Mouse (Mus musculus) CH12F3 (cell line): Measurements from ENCODE around the gene Mprip.

Experiments
- in situ Hi-C: fragments of 300-500 bp; cut with MboI; formaldehyde crosslinking; loops from 2 replicates; pipeline ENCODE4 v1.14.3; 2020; ENCODE audit warnings: low sequenced_read_pairs

Gene Mprip

DNA sequence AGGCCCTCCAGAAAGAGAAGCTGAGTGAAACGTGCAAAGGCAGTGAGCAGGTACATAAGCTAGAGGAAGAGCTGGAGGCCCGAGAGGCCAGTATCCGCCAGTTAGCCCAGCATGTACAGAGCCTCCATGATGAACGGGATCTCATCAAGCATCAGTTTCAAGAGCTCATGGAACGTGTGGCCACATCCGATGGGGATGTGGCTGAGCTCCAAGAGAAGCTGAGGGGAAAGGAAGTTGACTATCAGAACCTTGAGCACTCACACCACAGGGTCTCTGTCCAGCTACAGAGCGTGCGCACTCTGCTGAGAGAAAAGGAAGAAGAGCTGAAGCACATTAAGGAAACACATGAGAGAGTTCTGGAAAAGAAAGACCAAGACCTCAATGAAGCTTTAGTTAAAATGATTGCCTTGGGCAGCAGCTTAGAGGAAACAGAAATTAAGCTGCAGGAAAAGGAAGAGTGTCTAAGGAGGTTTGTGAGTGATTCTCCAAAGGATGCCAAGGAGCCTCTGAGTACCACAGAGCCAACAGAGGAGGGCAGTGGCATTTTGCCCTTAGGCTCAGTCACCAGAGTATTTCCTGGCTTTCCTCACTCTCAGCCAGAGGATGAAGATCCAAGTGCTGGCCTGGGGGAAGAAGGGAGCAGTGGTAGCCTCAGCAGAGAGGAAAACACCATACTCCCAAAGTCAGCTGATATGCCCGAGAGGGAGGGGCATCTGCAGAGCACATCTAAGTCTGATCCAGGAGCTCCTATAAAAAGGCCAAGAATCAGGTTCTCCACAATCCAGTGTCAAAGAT, 97.3 kb downstream of the Mprip start:
- in situ Hi-C loops, result no loop called here

DNA sequence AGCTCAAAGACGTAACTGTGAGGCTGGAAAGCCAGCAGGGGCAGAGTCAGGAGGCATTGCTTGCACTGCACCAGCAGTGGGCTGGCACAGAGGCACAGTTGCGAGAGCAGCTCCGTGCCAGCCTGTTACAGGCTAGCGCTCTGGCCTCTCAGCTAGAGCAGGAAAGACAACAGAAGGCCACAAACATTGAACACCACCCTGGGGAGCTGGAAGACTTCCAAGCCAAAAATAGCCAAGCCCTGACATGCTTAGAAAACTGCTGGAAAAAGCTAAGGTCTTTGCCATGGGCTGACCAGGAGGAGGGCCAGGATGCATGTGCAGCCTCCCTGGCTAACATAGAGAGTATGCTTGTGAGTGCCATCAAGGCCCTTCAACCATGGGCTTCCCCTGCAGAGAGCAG, 98.1 kb downstream of the Mprip start:
- in situ Hi-C loops, result no loop called here

DNA sequence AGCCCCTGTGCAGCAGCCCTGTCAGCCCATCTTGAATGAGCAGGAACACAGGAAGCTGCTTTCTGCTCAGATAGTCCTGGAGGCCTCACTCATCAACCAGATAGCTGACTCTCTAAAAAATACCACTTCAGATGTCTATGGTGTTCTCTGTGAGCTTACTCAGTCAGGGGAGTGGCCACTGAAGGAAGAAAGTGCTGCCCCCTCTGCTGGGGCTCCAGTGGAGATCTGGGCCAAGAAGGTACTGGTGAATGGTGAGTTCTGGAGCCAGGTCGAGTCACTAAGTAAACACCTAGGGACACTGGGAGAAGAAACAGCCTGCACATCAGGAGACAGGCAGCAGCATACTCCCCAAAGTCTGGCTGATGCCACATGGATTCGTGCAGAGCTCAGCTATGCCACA, 98.5 kb downstream of the Mprip start:
- in situ Hi-C loops, result no loop called here

DNA sequence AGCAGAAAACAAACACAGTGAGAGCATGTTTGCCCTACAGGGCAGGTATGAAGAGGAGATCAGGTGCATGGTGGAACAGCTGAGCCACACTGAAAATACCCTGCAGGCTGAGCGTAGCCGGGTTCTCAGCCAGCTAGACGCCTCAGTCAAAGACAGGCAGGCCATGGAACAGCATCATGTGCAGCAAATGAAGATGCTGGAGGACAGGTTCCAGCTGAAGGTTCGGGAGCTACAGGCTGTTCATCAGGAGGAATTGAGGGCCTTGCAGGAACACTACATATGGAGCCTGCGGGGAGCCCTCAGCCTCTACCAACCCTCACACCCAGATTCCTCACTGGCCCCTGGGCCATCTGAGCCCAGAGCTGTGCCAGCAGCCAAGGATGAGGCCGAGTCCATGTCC, 99.7 kb downstream of the Mprip start:
- in situ Hi-C loops, result no loop called here

DNA sequence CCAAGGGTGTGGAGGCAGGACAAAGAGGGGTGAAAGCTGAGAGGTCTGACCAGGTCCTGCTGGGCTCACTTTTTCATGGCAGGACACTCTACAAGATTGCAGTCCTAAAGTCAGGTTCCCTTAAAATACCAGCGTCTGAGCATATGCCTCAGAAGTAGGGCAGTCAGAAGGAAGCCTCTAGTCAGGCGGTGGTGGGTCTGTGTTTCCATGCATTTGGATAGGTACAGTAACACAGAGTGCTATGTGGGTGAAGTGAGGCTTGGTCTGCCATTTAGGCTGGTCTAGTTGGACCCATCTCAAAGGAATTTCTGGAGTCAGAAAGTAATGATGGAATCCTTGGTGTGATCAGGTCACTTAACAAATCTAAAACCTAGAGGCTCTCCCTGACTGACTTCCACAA, 108.2 kb downstream of the Mprip start:
- in situ Hi-C loops, result no loop called here

DNA sequence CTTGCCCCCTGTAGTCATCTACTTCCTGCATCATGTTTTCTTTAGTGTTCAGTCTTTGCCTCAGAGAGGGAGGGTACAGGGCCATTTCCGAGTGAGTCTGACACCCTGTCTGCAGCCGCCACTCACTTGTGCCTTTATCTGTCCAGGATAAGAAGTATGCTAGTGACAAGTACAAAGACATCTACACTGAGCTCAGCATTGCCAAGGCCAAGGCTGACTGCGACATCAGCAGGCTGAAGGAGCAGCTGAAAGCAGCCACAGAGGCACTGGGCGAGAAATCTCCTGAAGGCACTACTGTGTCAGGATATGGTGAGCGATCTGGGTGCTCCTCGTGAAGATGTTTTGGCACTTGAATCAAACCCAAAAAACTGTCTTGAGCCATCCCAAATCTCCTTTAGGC, 108.6 kb downstream of the Mprip start:
- in situ Hi-C loops, result no loop called here

DNA sequence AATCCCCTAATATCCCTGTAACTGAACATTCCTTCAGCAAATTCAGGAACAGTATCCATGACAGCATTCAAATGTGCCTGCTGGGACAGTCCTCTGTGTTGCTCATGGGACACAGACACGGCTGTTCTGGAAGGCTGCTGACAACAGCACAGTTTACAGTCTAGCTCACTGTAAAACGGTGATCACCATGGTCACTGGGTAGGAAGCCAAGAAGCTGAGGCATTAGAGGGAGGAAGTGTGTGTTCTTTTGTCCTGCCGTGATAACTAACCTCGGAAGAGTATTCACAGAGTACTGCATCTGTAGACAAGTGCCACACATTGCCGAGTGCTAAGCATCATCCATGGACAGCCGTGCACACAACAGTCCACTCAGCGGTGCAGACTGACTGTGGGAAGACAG, 109.6 kb downstream of the Mprip start:
- in situ Hi-C loops, result no loop called here

DNA sequence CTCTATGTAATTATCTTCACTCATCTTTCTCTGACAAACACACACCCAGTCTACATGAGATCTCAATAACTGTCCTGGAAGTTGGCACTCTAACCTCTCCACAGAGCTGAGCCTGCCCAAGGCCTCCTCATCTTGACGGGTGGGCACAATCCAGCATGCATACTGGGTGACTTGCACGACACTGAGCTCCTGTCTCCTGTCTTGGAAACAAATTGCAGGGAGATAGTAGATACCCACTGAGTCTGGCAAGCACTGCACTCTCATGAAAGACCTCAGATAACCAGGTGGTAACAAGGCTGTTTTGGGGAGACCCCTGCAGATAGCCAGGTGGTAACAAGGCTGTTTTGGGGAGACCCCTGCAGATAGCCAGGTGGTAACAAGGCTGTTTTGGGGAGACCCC, 111.2 kb downstream of the Mprip start:
- in situ Hi-C loops, result no loop called here

DNA sequence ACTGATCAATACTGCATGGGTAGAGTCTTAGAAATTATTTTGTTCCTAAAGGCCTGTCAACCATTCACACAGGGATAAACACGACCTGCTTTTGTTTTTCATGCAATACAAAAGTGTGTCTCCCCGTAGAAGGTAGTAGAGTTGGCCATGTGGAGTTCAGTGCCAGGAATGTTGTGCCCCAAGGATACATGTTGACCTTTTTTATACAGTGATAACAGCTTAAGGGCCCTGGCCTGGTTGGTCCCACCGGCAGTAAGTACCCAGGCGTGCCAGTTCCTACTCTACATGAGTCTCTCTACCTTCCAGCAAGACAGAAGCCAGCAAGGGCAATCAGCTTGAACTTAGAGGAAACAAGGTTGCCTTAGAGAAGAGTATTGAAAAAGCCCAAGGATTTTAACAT, 111.8 kb downstream of the Mprip start:
- in situ Hi-C loops, result no loop called here

DNA sequence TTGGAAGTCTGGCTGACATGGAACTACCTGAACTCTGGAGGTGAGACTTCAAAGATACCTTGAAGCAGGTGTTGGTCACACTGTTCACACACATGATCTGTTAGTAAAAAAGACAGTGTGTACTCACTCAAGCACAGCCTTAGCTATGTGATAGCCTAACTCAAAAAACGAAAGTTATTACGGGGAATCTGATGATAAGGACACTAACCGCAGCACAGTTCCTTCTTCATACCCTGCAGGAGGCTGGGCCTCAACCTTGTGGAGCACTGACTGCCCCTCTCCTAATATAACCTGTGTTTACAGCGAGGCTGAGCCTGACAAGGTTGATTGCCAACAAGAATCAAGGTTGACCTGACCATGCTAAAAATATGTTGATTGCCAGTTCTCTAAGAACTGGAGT, 113.4 kb downstream of the Mprip start:
- in situ Hi-C loops, result no loop called here

DNA sequence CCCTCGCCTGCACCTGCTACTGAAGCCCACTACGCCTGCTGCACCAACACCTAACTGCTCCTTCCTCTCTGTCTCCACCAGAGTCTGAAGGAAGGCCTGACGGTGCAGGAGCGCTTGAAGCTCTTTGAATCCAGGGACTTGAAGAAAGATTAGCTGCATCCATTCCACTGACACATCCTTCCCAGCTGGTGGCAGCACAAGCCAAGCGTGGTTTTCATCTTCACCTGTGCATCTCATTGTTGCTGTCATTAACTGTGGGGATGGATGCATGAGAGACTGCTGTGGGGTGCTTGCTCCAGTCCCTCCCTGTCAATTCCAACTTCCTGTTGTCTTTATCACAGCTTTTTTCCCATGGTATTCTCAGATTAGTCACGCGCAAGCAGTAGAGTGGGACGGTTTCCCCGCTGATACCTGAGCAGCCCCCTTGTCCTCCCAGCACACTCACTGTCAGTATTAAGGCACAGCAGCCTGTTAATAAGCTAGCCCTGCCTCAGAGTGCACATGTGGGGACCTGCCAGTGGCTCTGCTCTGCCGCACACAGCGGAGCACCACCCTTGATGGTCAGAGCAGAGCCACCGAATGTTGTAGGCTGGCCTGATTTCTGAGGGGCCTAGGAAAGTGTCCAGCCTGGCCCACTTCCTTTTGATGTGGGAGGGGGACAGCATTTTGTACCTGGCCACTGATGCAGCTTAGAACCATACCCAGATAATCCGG, 114.5 kb downstream of the Mprip start:
- in situ Hi-C loops, result no loop called here

DNA sequence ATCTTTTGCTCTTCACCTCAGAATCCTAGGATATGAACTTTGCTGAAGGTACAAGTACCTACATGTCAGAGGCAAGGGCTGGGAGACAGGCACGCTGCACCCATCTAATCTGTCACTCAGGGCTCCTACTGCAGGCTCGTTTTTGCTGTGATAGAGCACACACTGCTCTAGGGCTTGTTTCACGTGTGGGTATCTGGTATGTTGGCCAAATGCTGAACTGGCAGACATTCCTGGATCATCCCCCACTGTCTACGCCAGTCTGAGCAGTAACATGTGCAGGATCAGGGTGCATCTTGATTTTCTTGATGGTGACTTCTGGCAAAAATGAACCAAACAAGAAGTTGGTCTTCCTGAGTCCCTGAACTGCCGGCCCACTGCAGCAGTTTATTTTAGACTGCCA, 116.2 kb downstream of the Mprip start:
- in situ Hi-C loops, result no loop called here

DNA sequence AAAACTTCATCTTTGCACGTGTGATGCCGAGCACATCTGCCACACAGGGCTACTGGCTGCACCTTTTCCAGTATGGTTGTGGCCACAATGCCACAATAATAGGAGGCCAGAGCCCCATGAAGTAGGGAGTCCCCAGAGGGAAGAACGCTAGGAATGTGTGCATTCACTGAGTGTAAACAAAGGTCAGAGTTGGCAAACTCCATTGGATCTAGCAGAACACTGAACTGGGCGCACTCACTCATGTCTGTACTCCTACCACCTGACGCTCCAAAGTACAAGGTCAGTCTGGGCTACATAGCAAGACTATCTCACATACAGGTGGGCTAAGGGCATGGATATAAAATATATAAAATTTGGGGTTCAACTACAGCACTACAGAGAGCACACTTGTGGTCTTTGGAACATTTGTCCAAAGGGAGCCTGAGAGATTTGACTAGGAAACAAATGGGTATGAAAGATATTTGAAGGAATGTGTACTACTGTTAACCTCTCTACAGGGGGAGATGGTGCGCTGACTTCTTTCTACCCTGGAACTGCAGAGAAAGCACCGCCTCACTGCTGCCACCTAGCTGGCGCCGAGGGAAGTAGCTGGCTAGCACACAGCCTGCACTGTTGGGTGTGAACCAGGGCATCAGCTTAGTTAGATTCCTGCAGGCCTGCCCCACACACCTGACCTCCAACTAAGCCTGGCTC, 117.2 kb downstream of the Mprip start:
- in situ Hi-C loops, result no loop called here

DNA sequence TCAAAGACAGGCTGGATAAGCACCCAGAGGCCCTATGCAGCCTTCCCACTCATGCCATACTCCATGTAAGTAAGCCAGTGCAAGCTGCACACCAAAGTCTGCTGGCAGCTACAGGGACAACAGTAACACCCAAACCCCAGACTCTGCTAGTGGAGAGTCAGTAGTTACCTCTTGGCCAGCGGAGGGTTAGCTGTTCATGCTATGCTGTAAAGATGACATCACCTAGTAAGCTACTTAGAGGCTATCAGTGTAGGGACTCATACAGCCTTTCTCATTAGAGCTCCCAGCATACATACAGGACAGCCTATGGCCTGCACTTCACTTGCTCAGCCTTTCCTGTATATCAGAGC, 117.7 kb downstream of the Mprip start:
- in situ Hi-C loops, result no loop called here

DNA sequence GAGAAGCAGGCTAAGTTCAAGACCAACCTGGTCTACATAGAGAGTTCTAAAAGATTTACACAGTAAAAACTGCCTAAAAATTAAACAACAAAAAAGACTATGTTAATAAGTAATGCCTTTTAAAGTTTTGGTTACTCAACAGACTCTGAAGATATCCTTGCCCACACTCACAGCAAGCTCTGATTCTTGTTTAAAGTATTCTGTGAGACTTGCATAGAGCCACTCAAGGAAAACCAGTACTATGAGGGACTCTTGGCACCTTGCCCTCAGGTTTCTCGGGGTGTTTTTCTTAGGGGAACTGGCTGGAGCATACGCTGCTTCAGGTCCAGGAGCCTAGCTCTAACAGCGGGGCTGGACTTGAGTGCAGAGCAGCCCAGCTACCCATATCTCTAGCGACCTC, 118.3 kb downstream of the Mprip start:
- in situ Hi-C loops, result no loop called here

DNA sequence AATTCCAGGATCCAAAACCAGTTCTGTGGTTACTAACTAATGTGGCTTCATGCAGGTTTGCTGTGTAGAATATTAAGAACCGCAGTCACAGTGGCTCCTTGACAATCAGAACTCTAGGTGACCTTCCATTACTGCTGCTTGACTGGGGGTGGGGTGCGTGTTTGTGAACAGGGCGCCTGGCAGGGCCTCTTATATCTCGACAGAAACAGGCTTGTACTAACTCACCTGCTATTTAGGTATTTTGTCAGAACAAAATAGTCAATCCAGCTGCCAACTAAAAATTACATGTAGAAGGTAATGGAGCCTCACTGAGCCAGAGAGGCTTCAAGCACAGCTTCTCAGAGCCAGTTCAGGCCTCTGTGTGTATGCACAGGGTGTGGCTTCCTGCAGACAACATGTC, 119.1 kb downstream of the Mprip start:
- in situ Hi-C loops, result no loop called here

DNA sequence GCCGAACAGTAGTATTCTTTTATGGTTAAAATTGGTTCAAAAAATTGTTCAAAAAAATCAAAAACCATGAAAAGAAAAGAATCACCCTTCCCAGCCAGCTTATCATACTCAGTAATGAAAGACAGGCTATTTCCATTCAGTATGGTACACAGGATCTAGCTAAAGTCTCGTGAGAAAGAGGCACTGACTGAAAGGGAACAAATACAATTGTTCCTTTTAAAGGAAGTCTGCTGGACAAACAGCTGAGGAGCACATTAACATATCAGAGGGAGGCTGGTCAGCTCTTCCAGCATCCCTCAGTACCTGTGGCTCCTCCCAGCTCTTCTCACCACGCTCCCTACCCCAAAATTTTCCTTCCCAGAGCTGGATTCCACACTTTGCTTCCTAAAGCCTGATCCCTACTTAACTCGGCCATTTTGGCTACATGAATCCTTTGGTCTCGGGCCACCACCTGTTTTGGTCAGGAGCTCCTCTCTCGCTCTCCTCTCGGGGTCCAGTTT, 121.0 kb downstream of the Mprip start:
- in situ Hi-C loops, result no loop called here

DNA sequence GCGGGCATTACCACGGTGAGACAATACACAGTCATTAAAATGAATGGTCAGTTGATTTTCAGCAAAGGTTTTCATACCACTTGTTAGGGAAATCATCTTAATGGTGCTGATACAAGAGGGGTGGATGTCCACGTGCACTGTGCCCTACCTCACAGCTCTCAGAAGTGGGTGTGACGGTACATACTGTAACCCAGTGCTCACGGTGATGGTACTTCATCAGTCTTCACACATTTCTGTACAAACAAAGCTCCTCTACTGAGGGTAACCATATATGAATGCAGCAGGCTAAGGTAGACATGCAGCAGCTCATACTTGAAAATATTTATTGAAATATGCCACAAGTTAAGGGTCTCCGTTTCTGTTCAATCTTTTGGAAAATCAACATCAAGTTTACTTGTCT, 122.5 kb downstream of the Mprip start:
- in situ Hi-C loops, result no loop called here

DNA sequence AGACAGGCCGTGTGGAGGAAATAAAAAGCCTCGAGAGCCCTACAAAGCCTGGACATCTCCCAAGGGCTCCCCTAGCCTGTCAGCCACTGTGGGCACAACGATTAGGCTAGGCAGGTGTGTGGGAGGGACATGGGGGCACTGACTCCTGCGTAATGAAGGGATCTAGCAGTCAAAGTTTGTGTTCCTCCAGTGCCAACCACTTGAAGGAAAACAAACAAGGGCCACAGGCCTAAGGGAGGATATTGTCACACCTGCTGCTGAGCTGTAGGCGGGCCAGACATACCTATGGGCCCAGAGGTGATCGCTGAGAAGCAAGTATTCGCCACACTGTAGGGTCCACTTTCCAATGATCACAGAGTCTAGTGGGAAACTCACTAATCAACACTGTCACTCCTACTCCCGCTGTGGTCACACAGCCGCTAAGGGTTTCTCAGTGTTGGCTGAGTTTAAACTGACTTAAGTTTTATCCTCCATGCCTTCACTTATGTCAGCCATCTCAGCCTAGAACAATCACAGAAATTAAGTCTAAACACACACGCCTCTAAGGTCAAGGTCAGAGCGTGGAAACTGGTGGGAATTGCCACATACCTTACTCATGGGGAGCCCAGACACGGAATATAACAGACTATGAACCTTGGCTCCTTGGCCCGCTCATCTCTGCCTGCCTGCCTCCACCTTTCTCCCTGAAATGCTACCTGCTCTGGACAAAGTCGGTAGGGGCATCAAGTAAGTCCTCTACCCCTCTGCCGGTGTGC, 125.5 kb downstream of the Mprip start:
- in situ Hi-C loops, result no loop called here

DNA sequence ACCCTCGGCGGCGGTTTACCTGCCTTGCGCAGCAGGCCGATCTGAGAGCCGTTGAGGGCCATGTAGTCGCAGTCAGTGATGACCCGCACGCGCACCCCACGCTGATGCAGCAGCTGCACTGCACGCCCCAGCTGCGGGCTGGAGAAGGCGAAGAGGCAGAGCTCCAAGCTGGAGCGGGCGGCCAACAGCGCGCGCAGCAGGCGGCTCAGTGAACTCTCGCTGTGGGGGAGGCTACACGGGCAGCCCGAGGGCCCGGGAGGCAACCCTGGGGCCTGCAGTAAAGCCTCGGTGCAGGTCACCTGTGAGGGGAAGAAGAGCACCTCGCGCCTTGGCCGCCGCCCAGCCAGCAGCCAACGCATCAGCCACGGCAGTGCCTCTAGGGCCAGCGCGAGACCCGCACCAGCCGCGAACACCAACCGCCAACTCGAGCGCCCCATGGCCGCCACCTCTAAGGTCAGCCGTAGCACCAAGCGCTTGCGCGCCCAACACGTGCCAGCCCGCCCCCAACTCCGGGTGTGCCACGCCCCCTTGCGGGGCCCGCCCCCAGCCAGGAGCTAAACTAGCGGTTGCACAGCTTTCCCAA, 126.2 kb downstream of the Mprip start, which contains the start of gene Pld6:
TSS of gene Pld6 (minus strand) at position 447 of the 583 bp plus-strand sequence.
- in situ Hi-C loops, result no loop called here

DNA sequence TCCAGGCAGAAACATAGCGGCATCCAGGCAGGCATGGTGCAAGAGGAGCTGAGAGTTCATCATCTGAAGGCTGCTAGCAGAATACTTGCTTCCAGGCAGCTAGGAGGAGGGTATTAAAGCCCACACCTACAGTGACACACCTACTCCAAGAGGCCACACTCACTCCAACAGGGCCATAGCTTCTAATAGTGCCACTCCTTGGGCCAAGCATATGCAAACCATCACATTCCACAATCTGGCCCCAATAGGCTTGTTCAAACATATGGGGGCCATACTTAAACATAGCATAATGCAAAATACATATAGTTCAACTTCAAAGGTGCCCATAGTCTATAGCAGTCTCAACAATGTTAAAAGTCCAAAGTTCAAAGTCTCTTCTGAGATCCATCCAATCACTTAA, 128.2 kb downstream of the Mprip start:
- in situ Hi-C loops, result no loop called here
